Mouse (Mus musculus) forebrain, postnatal 0 days (tissue): ENCODE data around the gene Sorbs1. TPM values are rescaled to one million over a fixed set of nuclear protein-coding genes. Genes with fewer than 3 reads are reported as not detected.

Experiments
- ATAC-seq: fragments of 200-750 bp; cut with Nextera tagmentation; 2 replicates; pipeline ENCODE4 v1.8.0; 2017; ENCODE audit warnings: mild to moderate bottlenecking, moderate library complexity
- DNase-seq: peaks from one replicate; pipeline ENCODE4 v3.0.0-alpha.2; 2015
- H3K27ac ChIP-seq: fragments of 300-500 bp; sonication (generic); 2 replicates; pipeline ENCODE4 v1.5.1; 2014; ENCODE audit warnings: low read depth, mild to moderate bottlenecking, antibody characterized with exemption, low read length, moderate library complexity, mixed read lengths
- H3K27me3 ChIP-seq: fragments of 300-500 bp; sonication (generic); 2 replicates; pipeline ENCODE4 v1.6.1; 2014; ENCODE audit warnings: mild to moderate bottlenecking, low read length, mixed read lengths; ENCODE audit not compliant: insufficient read depth
- H3K36me3 ChIP-seq: fragments of 300-500 bp; sonication (generic); 2 replicates; pipeline ENCODE4 v1.6.1; 2014; ENCODE audit warnings: mild to moderate bottlenecking, moderate library complexity; ENCODE audit not compliant: insufficient read depth
- H3K4me1 ChIP-seq: fragments of 300-500 bp; sonication (generic); 2 replicates; pipeline ENCODE4 v1.6.1; 2014; ENCODE audit warnings: antibody characterized with exemption; ENCODE audit not compliant: insufficient read depth
- H3K4me2 ChIP-seq: fragments of 300-500 bp; sonication (generic); 2 replicates; pipeline ENCODE4 v1.6.1; 2014; ENCODE audit warnings: low read depth, mild to moderate bottlenecking, moderate library complexity
- H3K4me3 ChIP-seq: fragments of 300-500 bp; sonication (generic); 2 replicates; pipeline ENCODE4 v1.5.1; 2014; ENCODE audit warnings: low read depth, low read length, mixed read lengths
- H3K9ac ChIP-seq: fragments of 300-500 bp; sonication (generic); 2 replicates; pipeline ENCODE4 v1.6.1; 2014; ENCODE audit warnings: mild to moderate bottlenecking
- H3K9me3 ChIP-seq: fragments of 300-500 bp; sonication (generic); 2 replicates; pipeline ENCODE4 v1.6.1; 2016; ENCODE audit warnings: low read length
- CTCF ChIP-seq: sonication (generic); IDR thresholded peaks from 2 replicates; pipeline ENCODE4 v1.5.1; 2016; ENCODE audit warnings: antibody characterized with exemption, control low read depth, low read depth
- WGBS: fragments of 180-500 bp; shearing (Covaris S2); extraction: QIAGEN DNeasy Blood & Tissue Kit; methylation state at CpG from one replicate; pipeline ENCODE4 v1.1.7; 2014; 5-methylcytosine and 5-hydroxymethylcytosine counted together
- polyA plus RNA-seq: library from polyadenylated mRNA; unstranded; fragments of >200 nt; fragmentation: Nextera tagmentation; extraction: Ambion mirVana; gene quantifications from 2 replicates; pipeline ENCODE4 v1.2.1, GENCODE M21; 2015
- total RNA-seq: library from RNA; depleted of rRNA; stranded (reverse); fragments of >200 nt; gene quantifications from 2 replicates; pipeline ENCODE4 v1.2.3, GENCODE M21; 2014

The Sorbs1 gene
- total and polyA plus RNA-seq, 2 experiments from 2014 or later: 51.8 to 74.9 TPM

GRCm38 (mm10) chr19:40256376-40257050, 257.1 kb downstream of the Sorbs1 start:
- no peaks in the 10 kb centered on the region for H3K36me3 ChIP-seq
- no peak overlapping the region for H3K4me3 ChIP-seq
- no peaks in the 10 kb centered on the region for H3K4me1 ChIP-seq
- no peaks in the 10 kb centered on the region for H3K27me3 ChIP-seq
- H3K4me2 ChIP-seq: no peak overlapping the region
- no peak for ATAC-seq
- no peak overlapping the region for H3K27ac ChIP-seq
- WGBS: 71% methylated on average over 2 of the region's 2 CpGs
- no peaks in the 10 kb centered on the region for H3K9me3 ChIP-seq
- no peak for DNase-seq
- no peak overlapping the region for H3K9ac ChIP-seq
- no peak for TF ChIP-seq CTCF

DNA sequence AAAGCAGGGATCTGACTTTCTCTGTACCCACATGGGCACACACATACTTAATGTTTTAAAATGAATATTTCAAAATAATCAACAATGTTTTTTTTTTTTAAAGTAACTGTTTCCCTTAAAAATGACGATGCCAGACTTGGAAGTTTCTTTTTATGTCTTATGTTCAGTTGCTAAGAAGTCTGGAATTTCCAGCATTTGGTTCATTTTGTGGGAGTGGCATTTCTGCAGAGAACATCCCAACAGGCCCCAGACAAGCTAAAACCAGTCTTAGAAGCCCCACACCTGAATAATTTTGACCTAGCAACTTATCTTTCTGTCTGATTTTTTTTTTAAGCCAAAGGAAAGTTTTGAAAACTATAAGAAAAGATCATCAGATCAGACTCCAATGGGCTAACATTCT, 258.0 kb downstream of the Sorbs1 start:
- Histone ChIP-seq H3K27ac (no peak overlapping the region), H3K9me3 (no peaks in the 10 kb centered on the region), H3K4me3 (no peak overlapping the region), H3K36me3 (no peaks in the 10 kb centered on the region), H3K4me2 (no peak overlapping the region), H3K4me1 (no peaks in the 10 kb centered on the region), H3K9ac (no peak overlapping the region), H3K27me3 (no peaks in the 10 kb centered on the region)
- DNase-seq (no peak), ATAC-seq (no peak)
- no peak for TF ChIP-seq CTCF
- WGBS: 66% methylated on average over 1 of the region's 1 CpGs

GRCm38 (mm10) chr19:40254741-40255140, 258.8 kb downstream of the Sorbs1 start:
- no peaks in the 10 kb centered on the region for H3K9me3 ChIP-seq
- no peak for TF ChIP-seq CTCF
- H3K4me2 ChIP-seq: no peak overlapping the region
- no peaks in the 10 kb centered on the region for H3K27me3 ChIP-seq
- DNase-seq (no peak), ATAC-seq (no peak)
- H3K27ac ChIP-seq: no peak overlapping the region
- no peaks in the 10 kb centered on the region for H3K36me3 ChIP-seq
- H3K4me1 ChIP-seq: no peaks in the 10 kb centered on the region
- H3K9ac ChIP-seq: no peak overlapping the region
- WGBS: 91% methylated on average over 3 of the region's 3 CpGs
- no peak overlapping the region for H3K4me3 ChIP-seq

DNA sequence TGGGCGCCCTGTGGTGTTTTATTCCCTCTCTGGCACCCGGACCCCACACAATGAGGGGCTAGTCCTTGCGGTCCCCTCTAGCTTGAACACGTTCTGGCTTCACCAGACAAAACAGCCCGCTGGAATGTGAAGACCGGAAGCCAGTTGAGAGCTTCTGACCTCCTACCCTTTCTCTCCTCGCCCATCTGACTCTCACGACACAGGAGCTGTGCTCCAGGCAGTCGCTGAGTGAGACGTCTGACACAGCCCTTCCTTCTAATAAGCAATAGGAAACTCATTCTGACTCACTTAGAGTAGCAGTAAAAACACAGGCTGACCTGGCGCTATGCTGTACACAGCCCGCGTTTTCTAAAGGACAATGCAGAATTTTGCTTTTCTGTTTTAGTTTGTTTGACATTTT, 259.8 kb downstream of the Sorbs1 start:
- ATAC-seq (no peak), DNase-seq (no peak)
- 71% methylated on average over 13 of the region's 13 CpGs for WGBS
- Histone ChIP-seq H3K4me3 (no peak overlapping the region), H3K4me2 (no peak overlapping the region), H3K36me3 (no peaks in the 10 kb centered on the region), H3K9ac (no peak overlapping the region), H3K9me3 (no peaks in the 10 kb centered on the region), H3K27ac (no peak overlapping the region), H3K4me1 (no peaks in the 10 kb centered on the region), H3K27me3 (no peaks in the 10 kb centered on the region)
- no peak for TF ChIP-seq CTCF

GRCm38 (mm10) chr19:40251115-40251514, 262.5 kb downstream of the Sorbs1 start:
- no peak overlapping the region for H3K4me2 ChIP-seq
- H3K4me1 ChIP-seq: no peaks in the 10 kb centered on the region
- H3K9me3 ChIP-seq: no peaks in the 10 kb centered on the region
- H3K36me3 ChIP-seq: no peaks in the 10 kb centered on the region
- TF ChIP-seq CTCF: no peak
- H3K27ac ChIP-seq: no peak overlapping the region
- WGBS: 90% methylated on average over 4 of the region's 4 CpGs
- no peak overlapping the region for H3K9ac ChIP-seq
- H3K27me3 ChIP-seq: no peaks in the 10 kb centered on the region
- no peak overlapping the region for H3K4me3 ChIP-seq
- DNase-seq: no peak
- ATAC-seq: no peak

DNA sequence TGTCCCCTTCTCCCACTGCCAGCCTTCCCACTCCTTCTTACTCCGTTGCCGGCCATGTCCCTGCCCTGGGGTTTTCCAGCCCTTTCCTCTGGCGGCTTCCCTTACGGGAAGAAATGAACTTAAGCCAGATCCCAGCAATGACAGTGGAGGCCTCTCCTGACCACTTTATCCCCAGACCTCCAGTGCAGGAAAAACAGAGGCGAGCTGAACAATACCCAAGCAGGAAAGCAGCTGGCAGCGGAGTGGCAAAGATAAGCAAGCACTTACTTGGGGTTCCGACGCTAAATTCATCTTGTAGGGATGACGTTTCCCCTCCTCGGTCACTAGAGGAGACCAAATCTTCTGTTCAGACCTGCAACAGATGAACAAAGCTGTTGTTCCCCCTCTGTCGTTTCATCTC, 264.2 kb downstream of the Sorbs1 start:
- 84% methylated on average over 11 of the region's 11 CpGs for WGBS
- Histone ChIP-seq H3K4me2 (no peak overlapping the region), H3K27me3 (no peaks in the 10 kb centered on the region), H3K9me3 (no peaks in the 10 kb centered on the region), H3K27ac (no peak overlapping the region), H3K9ac (no peak overlapping the region), H3K4me1 (no peaks in the 10 kb centered on the region), H3K4me3 (no peak overlapping the region), H3K36me3 (no peaks in the 10 kb centered on the region)
- TF ChIP-seq CTCF: no peak
- ATAC-seq (no peak), DNase-seq (no peak)

DNA sequence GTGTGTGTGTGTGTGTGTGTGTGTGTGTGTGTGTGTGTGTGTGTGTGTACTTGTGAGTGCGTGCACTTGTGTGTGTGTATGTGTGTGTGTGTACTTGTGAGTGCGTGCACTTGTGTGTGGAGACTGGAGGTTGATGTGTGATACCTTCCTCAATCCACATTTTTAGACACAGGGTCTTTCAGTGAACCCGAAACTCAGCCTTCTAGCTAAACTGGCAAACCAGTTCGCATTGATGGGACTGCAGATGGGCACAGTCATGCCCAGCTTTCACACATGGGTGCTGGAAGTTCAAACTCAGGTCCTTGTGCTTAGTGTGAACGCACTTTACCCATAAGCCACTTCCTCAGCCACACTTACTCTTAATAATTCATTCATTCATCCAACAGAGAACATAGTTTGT, 265.1 kb downstream of the Sorbs1 start:
- no peak overlapping the region for H3K4me3 ChIP-seq
- H3K36me3 ChIP-seq: no peaks in the 10 kb centered on the region
- DNase-seq (no peak), ATAC-seq (no peak)
- 96% methylated on average over 5 of the region's 5 CpGs for WGBS
- no peak for TF ChIP-seq CTCF
- no peak overlapping the region for H3K9ac ChIP-seq
- H3K9me3 ChIP-seq: no peaks in the 10 kb centered on the region
- H3K27me3 ChIP-seq: no peaks in the 10 kb centered on the region
- no peak overlapping the region for H3K27ac ChIP-seq
- H3K4me1 ChIP-seq: no peaks in the 10 kb centered on the region
- no peak overlapping the region for H3K4me2 ChIP-seq
